Mouse (Mus musculus): ENCODE results near the gene Srrd.

The Srrd gene

GRCm38 (mm10) chr5:112356322-112356721, 13.5 kb upstream of the Srrd start:
- in situ Hi-C loops (cut with MseI, MboI), result no loop called here

- in situ Hi-C loops (cut with MseI, MboI), result no loop called here
Observed at GRCm38 (mm10) chr5:112355910-112356309, 13.1 kb upstream of the Srrd start, which contains the start of gene Gm6583. TSS of gene Gm6583 (minus strand) at chr5:112356033.

- in situ Hi-C loops (cut with MseI, MboI), result no loop called here
Observed at GRCm38 (mm10) chr5:112355493-112355892, 12.7 kb upstream of the Srrd start.

- in situ Hi-C loops (cut with MseI, MboI), result no loop called here
Observed at GRCm38 (mm10) chr5:112349169-112349568, 6.3 kb upstream of the Srrd start.

- in situ Hi-C loops (cut with MseI, MboI), result no loop called here
Observed at GRCm38 (mm10) chr5:112346211-112346965, 3.5 kb upstream of the Srrd start.

- in situ Hi-C loops (cut with MseI, MboI), result no loop called here
Observed at GRCm38 (mm10) chr5:112344092-112344960, 1.5 kb upstream of the Srrd start.

DNA sequence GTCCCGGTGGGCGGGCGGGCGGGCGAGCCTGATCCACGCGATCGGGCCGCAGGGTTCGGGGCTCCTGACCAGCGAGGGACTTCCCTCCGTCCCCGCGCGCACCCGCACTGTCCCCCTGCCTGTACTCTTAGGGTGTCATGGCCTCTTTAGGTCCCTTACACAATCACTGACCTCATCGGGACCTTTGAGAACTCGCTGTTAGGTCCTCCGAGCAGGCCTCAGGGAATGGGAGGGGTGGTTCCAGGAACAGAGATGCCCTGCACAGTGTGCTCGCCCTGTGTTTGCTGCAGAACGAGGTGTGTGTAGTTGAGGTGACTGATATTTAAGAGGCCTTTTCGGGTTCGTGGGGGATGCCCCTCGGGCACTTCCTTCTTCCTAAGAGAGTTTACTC, 360 bp upstream of the Srrd start:
- in situ Hi-C loops (cut with MseI, MboI), result no loop called here

DNA sequence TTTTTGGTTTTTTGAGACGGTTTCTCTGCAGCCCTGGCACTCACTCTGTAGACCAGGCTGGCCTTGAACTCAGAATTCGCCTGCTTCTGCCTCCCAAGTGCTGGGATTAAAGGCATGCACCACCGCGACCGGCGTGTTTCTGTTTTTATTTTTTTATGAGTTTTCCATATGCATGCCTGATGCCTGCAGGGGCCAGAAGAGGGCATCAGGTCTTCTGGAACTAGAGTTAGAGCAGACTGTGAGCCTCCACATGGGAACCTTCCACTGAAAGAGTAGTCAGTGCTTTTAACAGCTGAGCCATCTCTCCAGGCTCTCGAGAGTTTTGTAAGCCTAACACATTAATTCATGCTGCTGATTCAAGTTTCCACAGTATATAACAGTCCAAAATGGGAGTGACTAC, 3.6 kb downstream of the Srrd start:
- in situ Hi-C loops (cut with MseI, MboI), result no loop called here

DNA sequence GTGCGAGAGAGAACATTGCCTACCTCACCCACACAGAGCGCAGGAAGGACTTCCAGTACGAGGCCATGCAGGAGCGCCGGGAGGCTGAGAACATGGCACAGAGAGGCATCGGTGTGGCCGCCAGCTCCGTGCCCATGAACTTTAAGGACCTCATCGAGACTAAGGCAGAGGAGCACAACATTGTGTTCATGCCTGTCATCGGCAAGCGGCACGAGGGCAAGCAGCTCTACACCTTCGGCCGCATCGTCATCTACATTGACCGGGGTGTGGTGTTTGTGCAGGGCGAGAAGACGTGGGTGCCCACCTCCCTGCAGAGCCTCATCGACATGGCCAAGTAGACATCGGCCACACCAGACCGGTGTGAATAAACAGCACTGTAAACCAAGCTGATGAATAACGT, 5.8 kb downstream of the Srrd start:
- in situ Hi-C loops (cut with MseI, MboI), result no loop called here

DNA sequence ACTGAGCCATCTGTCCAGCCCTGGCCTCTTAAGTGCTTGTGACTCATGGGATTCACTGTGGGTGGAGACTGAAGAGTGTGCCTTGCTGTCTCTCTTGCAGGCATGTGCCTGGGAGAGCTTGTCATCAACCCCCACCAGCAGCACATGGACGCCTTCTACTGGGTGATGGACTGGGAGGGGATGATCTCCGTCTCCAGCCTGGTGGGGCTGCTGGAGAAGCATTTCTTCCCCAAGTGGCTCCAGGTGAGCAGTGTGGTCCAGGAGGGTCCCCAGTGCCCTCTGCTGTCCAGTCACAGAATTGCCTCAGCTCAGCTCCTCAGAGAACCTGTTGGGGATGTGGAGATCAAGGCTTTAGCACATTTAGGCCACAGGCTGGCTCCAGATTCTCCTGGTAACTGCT, 7.4 kb downstream of the Srrd start:
- in situ Hi-C loops (cut with MseI, MboI), result no loop called here

GRCm38 (mm10) chr5:112329805-112330564, 12.9 kb downstream of the Srrd start:
- in situ Hi-C loops (cut with MseI, MboI), result no loop called here

GRCm38 (mm10) chr5:112327854-112328253, 15.0 kb downstream of the Srrd start:
- in situ Hi-C loops (cut with MseI, MboI), result no loop called here

DNA sequence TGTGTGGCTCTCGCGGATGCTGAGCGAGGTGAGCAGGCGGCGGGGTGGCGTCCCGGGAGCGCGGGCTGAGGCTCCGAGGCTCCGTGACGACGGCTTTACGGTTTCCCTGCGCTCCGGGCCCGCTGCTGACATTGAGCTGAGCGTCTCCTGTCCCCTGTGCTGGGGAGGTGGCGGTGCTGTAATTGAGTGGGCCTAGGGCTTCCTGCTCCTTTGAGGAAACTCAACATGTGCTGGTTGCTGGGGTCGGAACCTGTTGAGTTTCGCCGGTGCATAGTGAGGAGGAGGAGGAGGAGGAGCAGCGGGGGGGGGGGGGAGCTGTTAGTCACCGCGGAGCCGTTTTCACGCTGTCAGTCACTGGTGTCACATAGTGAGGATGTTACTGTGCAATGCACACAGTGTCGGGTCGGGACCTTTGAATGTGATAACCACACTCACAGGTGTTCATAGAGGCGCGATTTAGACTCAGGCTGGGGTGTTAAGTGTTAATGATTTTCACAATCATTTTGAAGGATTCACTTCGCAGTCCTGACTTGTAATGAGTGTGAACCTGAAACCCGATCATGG, 16.3 kb downstream of the Srrd start:
- in situ Hi-C loops (cut with MseI, MboI), result no loop called here

DNA sequence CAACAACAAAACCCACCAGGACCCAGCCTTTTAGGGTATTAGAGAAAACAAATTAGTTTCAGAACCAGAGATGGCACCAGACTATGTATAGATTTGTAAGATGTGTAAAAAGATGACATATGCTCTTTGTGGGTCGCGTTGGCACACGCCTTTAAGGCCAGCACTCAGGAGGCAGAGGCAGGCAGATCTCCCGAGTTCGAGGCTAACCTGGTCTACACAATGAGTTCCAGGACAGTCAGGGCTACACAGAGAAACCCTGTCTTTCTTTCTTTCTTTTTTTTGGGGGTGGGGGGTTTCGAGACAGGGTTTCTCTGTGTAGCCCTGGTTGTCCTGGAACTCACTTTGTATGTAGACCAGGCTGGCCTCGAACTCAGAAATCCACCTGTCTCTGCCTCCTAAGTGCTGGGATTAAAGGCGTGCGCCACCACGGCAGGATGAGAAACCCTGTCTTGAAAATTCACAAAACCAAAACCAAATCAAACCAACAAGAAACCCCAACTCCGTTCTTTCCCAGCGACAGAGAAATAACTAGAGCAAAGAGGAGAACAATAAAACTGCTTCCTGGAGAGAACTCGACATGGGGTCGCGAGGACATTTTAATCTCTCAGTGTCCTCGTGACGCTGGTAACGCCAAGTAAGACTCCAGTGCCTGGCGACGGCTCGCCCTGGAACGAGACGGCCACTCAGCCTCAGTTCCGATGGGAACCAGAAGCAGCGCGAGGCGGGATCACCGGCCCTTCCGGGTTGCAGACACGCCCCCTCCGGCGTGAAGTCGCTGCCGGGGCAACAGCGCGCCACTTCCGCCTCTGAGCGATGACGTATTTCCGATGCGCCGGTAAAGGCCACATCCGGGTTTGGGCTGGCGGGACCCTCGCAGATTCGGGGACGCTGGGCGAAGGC, 17.0 kb downstream of the Srrd start, which contains the start of gene Tfip11:
TSS of gene Tfip11 (plus strand) at position 813 of the 900 bp plus-strand sequence.
- in situ Hi-C loops (cut with MseI, MboI), result no loop called here

GRCm38 (mm10) chr5:112324637-112325545, 17.9 kb downstream of the Srrd start:
- in situ Hi-C loops (cut with MseI, MboI), result loop anchor here (5.0 kb wide), 1 partner anchor 83 kb away; no protein-coding TSS in a partner anchor

GRCm38 (mm10) chr5:112323246-112323645, 19.6 kb downstream of the Srrd start:
- in situ Hi-C loops (cut with MseI, MboI), result loop anchor here (5.0 kb wide), 1 partner anchor 81 kb away; no protein-coding TSS in a partner anchor

GRCm38 (mm10) chr5:112321376-112321775, 21.5 kb downstream of the Srrd start:
- in situ Hi-C loops (cut with MseI, MboI), result loop anchor here (5.0 kb wide), 1 partner anchor 79 kb away; no protein-coding TSS in a partner anchor

DNA sequence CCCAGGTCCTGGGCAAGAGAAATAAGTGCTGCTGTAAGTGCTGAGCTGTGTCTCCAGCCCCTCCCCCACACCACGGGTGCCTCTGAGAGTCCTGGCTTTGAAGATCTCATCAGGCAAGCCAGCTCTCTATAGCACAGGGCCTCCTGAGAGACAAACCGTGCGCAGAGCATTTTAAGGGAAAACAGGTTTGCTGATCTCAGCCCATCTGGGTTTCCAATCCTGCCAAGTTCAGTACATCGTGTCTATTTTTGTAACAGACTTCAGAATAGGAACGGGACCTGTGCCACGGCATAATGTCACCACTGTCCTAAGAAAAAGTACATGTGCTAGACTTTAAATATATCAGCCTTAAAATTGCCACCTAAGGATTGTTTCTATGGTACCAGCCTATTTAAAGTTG, 21.9 kb downstream of the Srrd start:
- in situ Hi-C loops (cut with MseI, MboI), result loop anchor here (5.0 kb wide), 1 partner anchor 79 kb away; no protein-coding TSS in a partner anchor

DNA sequence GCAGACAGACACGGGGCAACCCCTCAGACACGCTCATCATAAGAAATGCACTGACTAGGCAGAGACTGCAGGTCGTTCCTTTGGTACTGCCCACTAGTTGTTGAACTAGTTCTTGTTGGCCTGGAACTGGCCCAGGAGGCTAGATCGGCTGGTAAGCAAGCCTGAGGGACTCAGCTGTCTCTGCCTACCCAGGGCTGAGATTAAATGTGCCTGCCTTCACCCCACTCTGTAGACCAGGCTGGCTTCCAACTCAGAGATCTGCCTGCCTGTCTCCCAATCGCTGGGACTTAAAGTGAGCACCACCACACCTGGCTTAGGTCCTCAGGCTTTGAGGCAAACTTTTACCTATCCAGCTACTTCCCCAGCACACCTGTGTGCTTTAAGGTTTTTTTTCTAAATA, 22.5 kb downstream of the Srrd start:
- in situ Hi-C loops (cut with MseI, MboI), result loop anchor here (5.0 kb wide), 1 partner anchor 78 kb away; no protein-coding TSS in a partner anchor
